Mouse (Mus musculus): ENCODE measurements at regions not wholly inside any gene's neighbourhood (a gene's known extent, or its start where the extent isn't known, plus 50 kb on each side); places are given as distances from the start of the nearest gene placed in this dataset.
A peak's percentile ranks its signal among the peaks of the same experiment; 100 is the strongest.
"Not testable (repeated sequence)": the region's sequence is repeated elsewhere in the genome, so short reads cannot be mapped to it uniquely, and the experiment has no call there.

DNA sequence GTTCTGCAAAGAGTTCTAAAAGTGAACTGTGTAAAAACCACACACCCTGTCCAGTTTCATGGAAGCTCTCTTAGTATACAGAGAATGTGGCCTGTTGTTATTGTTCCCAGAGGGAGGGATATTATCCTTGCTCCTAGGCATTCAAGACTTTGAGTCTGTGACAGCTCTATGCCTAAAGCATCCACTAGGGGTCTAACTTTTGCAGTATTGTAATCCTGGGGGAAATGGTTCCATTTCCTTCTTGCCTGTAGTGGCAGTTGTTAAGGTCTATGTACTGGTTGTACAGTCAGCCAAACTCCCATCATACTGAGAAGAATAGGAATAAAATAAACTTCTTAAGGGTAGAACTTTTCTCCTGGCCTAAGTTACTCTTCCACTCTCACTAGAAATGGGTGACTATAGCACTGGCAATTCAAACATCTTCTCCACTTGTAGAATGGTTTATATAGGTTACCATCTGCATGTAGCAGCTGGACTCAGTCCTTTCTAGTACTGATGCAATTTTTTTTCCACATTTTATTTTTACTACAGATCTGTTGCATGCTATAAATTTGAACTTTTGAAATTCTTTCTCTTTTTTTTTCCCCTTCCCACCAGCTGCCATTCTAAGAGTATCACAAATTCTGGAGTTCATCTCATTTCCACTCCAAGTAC lies 51.4 kb upstream of the Dpt start:
- Histone ChIP-seq H3K4me2 (ENCODE audit: low read depth) (no peak overlapping the region), H3K27me3 (ENCODE audit: insufficient read depth, low read length) (no peaks in the 10 kb centered on the region), H3K36me3 (ENCODE audit: insufficient read depth) (no peaks in the 10 kb centered on the region), H3K9me3 (ENCODE audit: low read length) (no peaks in the 10 kb centered on the region), H3K27ac (ENCODE audit: low read depth, low read length) (no peak overlapping the region), H3K4me3 (ENCODE audit: low read depth, low read length) (no peak overlapping the region), H3K9ac (no peak overlapping the region), H3K4me1 (ENCODE audit: insufficient read depth) (no peaks in the 10 kb centered on the region)
- peak; percentile 51 for DNase-seq
- peak; percentile 69 for ATAC-seq
- TF ChIP-seq CTCF (IDR thresholded peaks at IDR 0.05; ENCODE audit: low read depth): peak; percentile 65

DNA sequence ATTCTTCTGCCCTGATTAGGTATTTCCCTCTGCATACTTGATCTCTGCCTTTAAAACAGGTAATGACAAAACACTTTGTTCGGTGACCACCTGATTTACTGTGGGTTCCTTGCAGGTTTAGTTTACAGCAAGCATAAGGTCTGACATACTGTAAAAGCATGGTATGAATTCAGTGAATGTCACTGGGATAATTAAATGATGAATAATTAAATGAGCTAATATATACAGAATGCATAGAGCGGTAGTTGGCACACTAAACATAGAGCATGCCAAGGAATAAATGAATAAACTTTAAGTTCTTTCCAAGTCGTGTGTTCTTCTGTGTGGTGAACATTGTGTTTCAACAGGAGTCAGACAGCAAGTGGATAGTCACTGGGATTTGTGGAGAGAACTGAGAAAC lies 51.9 kb upstream of the Dpt start:
- 53% methylated on average over 3 of the region's 3 CpGs for WGBS
- H3K27ac ChIP-seq (ENCODE audit: low read depth, low read length): no peak overlapping the region
- H3K27me3 ChIP-seq (ENCODE audit: insufficient read depth, low read length): no peaks in the 10 kb centered on the region
- H3K4me2 ChIP-seq (ENCODE audit: low read depth): no peak overlapping the region
- TF ChIP-seq CTCF (IDR thresholded peaks at IDR 0.05; ENCODE audit: low read depth): no peak
- ATAC-seq (no peak), DNase-seq (no peak)
- no peaks in the 10 kb centered on the region for H3K36me3 ChIP-seq (ENCODE audit: insufficient read depth)
- no peaks in the 10 kb centered on the region for H3K4me1 ChIP-seq (ENCODE audit: insufficient read depth)
- no peak overlapping the region for H3K9ac ChIP-seq
- no peaks in the 10 kb centered on the region for H3K9me3 ChIP-seq (ENCODE audit: low read length)
- H3K4me3 ChIP-seq (ENCODE audit: low read depth, low read length): no peak overlapping the region

DNA sequence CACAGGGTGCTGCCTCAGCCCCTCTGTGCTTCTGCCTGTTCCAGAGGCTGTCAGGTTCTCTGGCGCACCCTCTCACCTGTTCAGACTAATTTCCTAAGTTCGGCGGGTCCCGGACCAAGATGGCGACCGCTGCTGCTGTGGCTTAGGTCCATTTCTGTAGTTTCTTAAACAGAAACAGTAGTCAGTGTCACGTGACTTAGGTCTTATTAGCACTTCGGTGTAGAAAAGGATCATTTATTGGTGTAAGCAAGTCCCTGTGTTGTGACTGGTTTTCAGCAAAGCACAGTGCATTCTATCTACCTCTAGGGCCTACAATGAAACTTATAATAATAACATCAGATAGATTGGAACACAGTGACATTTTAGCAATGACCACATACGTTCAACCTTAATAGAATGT lies 53.5 kb upstream of the Dpt start:
- ATAC-seq; H3K4me2 ChIP-seq (ENCODE audit: low read depth); H3K36me3 ChIP-seq (ENCODE audit: insufficient read depth); DNase-seq; H3K4me3 ChIP-seq (ENCODE audit: low read depth, low read length); H3K4me1 ChIP-seq (ENCODE audit: insufficient read depth); H3K27ac ChIP-seq (ENCODE audit: low read depth, low read length); H3K9me3 ChIP-seq (ENCODE audit: low read length); H3K27me3 ChIP-seq (ENCODE audit: insufficient read depth, low read length); H3K9ac ChIP-seq: not testable (repeated sequence)
- 92% methylated on average over 8 of the region's 9 CpGs for WGBS

DNA sequence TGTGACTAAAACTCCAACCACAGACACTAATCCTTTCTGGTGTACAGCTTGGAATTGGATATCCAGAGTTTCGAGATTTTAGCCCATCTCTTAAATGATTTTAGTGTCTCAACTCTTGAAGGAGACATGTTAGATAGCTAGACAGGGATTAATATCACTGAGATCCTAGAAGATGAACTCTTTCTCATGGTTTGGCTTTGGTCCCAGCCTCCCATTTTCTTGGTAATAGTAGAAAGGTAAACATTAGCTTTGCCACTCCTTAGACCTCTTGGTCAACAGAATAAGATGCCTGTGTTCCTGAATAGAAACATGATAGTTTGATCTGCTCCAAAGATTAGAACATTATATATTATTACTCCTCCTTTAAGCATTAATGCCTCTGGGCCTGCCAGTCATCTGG lies 60.8 kb upstream of the Dpt start:
- no peak overlapping the region for H3K4me2 ChIP-seq (ENCODE audit: low read depth)
- H3K9me3 ChIP-seq (ENCODE audit: low read length): no peaks in the 10 kb centered on the region
- H3K9ac ChIP-seq: no peak overlapping the region
- no peak overlapping the region for H3K27ac ChIP-seq (ENCODE audit: low read depth, low read length)
- no peak overlapping the region for H3K4me3 ChIP-seq (ENCODE audit: low read depth, low read length)
- no peaks in the 10 kb centered on the region for H3K27me3 ChIP-seq (ENCODE audit: insufficient read depth, low read length)
- WGBS: 70% methylated on average over 1 of the region's 1 CpGs
- ATAC-seq: no peak
- DNase-seq: no peak
- TF ChIP-seq CTCF (IDR thresholded peaks at IDR 0.05; ENCODE audit: low read depth): no peak
- H3K36me3 ChIP-seq (ENCODE audit: insufficient read depth): no peaks in the 10 kb centered on the region
- H3K4me1 ChIP-seq (ENCODE audit: insufficient read depth): no peaks in the 10 kb centered on the region

DNA sequence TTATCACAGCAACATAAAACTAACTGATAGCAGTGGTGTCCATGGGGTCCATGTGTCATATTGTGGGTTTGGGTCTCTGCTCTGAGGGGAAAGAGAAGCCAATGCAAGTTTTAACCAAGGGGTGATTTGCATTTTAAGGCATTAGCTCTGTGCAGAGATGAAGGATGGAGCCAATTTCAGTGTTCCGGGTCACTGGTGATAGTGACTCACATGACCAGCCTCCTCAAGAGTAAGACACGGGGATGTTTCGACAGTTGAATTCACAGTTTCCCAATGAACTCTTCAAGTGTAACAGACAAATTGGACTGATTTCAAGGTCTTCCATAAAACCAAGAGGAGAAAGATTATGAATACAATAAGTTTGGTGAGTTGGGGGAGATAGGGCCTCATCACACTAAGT lies 62.7 kb upstream of the Dpt start:
- 90% methylated on average over 3 of the region's 3 CpGs for WGBS
- no peak for TF ChIP-seq CTCF (IDR thresholded peaks at IDR 0.05; ENCODE audit: low read depth)
- Histone ChIP-seq H3K4me3 (ENCODE audit: low read depth, low read length) (no peak overlapping the region), H3K27me3 (ENCODE audit: insufficient read depth, low read length) (no peaks in the 10 kb centered on the region), H3K36me3 (ENCODE audit: insufficient read depth) (no peaks in the 10 kb centered on the region), H3K9ac (no peak overlapping the region), H3K27ac (ENCODE audit: low read depth, low read length) (no peak overlapping the region), H3K4me2 (ENCODE audit: low read depth) (no peak overlapping the region), H3K9me3 (ENCODE audit: low read length) (no peaks in the 10 kb centered on the region), H3K4me1 (ENCODE audit: insufficient read depth) (no peaks in the 10 kb centered on the region)
- no peak for ATAC-seq
- DNase-seq: no peak

DNA sequence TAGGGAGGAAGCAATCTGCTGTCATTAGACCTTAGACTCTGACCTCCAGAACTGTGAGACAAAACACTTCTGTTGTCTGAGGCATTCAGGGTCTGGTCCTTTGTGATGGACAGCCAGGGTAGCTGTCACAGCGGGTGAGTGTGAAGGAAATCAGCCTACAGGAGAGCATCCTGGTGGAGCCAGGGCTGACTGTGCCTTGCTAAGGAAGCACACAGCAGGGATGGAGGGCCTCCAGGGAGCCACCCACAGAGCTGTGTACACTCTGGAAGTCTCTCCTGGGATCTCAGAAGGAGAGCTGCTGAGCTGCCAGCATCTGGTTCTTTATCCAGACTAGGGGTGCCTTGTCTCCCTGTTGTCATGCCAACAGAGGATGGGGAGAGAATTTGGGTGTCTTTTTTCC lies 74.4 kb upstream of the Dpt start:
- ATAC-seq (peak; percentile 62), DNase-seq (no peak)
- Histone ChIP-seq H3K9ac (no peak overlapping the region), H3K27ac (ENCODE audit: low read depth, low read length) (no peak overlapping the region), H3K4me3 (ENCODE audit: low read depth, low read length) (no peak overlapping the region), H3K4me2 (ENCODE audit: low read depth) (no peak overlapping the region), H3K9me3 (ENCODE audit: low read length) (no peaks in the 10 kb centered on the region), H3K4me1 (ENCODE audit: insufficient read depth) (no peaks in the 10 kb centered on the region), H3K36me3 (ENCODE audit: insufficient read depth) (no peaks in the 10 kb centered on the region), H3K27me3 (ENCODE audit: insufficient read depth, low read length) (no peaks in the 10 kb centered on the region)
- 6% methylated on average over 1 of the region's 1 CpGs for WGBS
- TF ChIP-seq CTCF (IDR thresholded peaks at IDR 0.05; ENCODE audit: low read depth): no peak

DNA sequence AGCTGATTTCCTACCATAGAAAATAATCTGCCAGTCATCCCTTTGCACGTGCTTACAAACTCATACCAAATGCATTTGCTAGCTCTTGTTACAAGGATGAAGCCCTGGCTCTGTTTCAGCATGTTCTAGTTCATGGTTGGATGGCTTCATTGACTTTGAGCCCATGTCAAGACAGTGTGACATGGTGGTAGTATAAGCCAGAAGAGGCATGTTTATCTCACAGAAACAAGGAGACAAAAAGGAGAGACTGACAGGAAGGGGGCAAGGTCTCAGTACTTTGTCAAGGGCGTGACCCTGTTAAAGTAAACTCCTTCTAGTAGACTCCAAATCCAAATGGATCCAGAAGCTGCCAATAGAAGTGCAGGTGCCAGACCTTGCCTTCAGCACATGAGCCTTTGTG lies 81.5 kb upstream of the Dpt start:
- no peak overlapping the region for H3K9ac ChIP-seq
- H3K4me1 ChIP-seq (ENCODE audit: insufficient read depth): no peaks in the 10 kb centered on the region
- H3K27me3 ChIP-seq (ENCODE audit: insufficient read depth, low read length): no peaks in the 10 kb centered on the region
- H3K4me3 ChIP-seq (ENCODE audit: low read depth, low read length): no peak overlapping the region
- WGBS: 78% methylated on average over 2 of the region's 2 CpGs
- ATAC-seq: no peak
- H3K4me2 ChIP-seq (ENCODE audit: low read depth): no peak overlapping the region
- H3K9me3 ChIP-seq (ENCODE audit: low read length): no peaks in the 10 kb centered on the region
- DNase-seq: no peak
- H3K27ac ChIP-seq (ENCODE audit: low read depth, low read length): no peak overlapping the region
- H3K36me3 ChIP-seq (ENCODE audit: insufficient read depth): no peaks in the 10 kb centered on the region
- TF ChIP-seq CTCF (IDR thresholded peaks at IDR 0.05; ENCODE audit: low read depth): no peak

Measured in forebrain, postnatal 0 days (tissue).